ENCODE assay signal across 21 mouse cellular contexts in the genomic region with DNA sequence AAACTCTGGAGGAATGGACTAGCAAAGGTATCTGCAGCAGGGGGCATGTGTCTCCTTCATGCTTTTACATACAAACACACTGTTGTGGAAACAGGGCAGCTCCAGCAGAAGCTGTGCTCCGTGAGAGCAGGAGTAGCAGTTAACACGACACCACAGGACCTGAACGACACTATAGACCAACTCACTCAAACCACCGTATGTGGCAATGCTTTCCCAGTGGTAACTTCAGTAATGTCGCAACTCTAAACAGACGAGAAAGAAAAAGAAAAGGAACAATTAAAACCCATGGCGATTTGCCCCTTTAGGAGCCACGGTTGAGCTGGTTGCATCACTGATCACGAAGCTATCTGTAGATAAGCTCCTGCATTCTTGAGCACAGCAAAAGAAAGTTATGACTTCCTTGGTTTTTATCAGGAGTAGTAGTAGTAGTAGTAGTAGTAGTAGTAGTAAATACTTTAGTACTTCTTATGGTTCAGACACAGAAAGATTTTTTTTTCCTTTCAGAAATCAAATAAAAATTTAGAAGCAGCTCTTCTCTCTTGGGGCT. TPM values are rescaled to one million over a fixed set of nuclear protein-coding genes. Genes with fewer than 3 reads are reported as not detected.
A peak's percentile ranks its signal among the peaks of the same experiment; 100 is the strongest.
DNase-seq lines count a peak whose midpoint lies in the region; ATAC-seq lines count a peak whose summit lies in the region.
"Had no signal": no experiment of that assay in that cellular context is flagged by ENCODE, and none has a peak within 500 bp of the region (broad histone marks: within the 10 kb centered on the region; RNA-seq: fewer than 3 reads in every experiment).

No protein-coding gene starts in this region.

- peak; percentile 63 for ATAC-seq in megakaryocyte, adult 5-6 weeks (ENCODE audit: poor library complexity, severe bottlenecking)
- ATAC-seq: forebrain, embryonic 16.5 days; hindbrain, postnatal 0 days; intestine, embryonic 15.5 days; midbrain, embryonic 15.5 days had no signal

- DNase-seq in heart, adult 11 months = peak; percentile 58
- no peak for DNase-seq in heart, adult 9 months (ENCODE audit: low spot score in 2 of 2)
- DNase-seq in adipocyte (ENCODE audit: low spot score) = peak; percentile 46
- no peak for DNase-seq in layer of hippocampus, postnatal 10 days (ENCODE audit: low spot score in 2 of 2)
- no peak for DNase-seq in left cerebral cortex, adult 11 months (ENCODE audit: low spot score)
- DNase-seq in c-Kit-positive CD71-positive TER-119-positive erythroid progenitor cells, embryonic 14.5 days (ENCODE audit: low spot score) = no peak
- DNase-seq: adrenal gland, adult 2 months; cerebellum, adult 11-12 months; cerebellum, adult 9-11 months; heart, postnatal 36 days; kidney, adult 8-10 months; kidney, postnatal 4 days; layer of hippocampus, postnatal 36 days; liver; lung, postnatal 4 days had no signal

RNA-seq across cellular contexts. Expression of gene Far2, which starts 58.7 kb away (rescaled TPM):
- total RNA-seq in megakaryocyte, adult 5-6 weeks (2015) = 4.6 and 5.4 TPM in 2 replicates
- total RNA-seq in megakaryocyte, adult 5-6 weeks (2017) = 3.3 and 3.7 TPM in 2 replicates
- 10 to 100 TPM; 27.2 to 29.8 TPM for total RNA-seq in layer of hippocampus, postnatal 10 days (2021)
- total RNA-seq: gastrocnemius, adult 8-10 months; heart, postnatal 36 days had no signal

Comparison
In these comparisons a context has a peak if more than half of its experiments do, and no peak if none do; other contexts are left out.
1. DNase-seq: peak in heart, adult 11 months (single experiment) and adipocyte (single experiment); none in heart, adult 9 months (0 of 2), layer of hippocampus, postnatal 10 days (0 of 2), left cerebral cortex, adult 11 months (single experiment) and c-Kit-positive CD71-positive TER-119-positive erythroid progenitor cells, embryonic 14.5 days (single experiment).
2. RNA of gene Far2, which starts 58.7 kb away (total RNA-seq): 27.2 to 29.8 TPM in layer of hippocampus, postnatal 10 days; 3.3 to 5.4 TPM in megakaryocyte, adult 5-6 weeks; every median in the first group is over 4 times any median in the second.